Mouse (Mus musculus) forebrain, embryonic 12.5 days (tissue): Measurements from ENCODE around the gene Dcst1. TPM values are rescaled to one million over a fixed set of nuclear protein-coding genes. Genes with fewer than 3 reads are reported as not detected.

ENCODE experiments used
- ATAC-seq: fragments of 200-750 bp; cut with Nextera tagmentation; 2 replicates; pipeline ENCODE4 v1.8.0; 2017; ENCODE audit warnings: moderate TSS enrichment; ENCODE audit not compliant: low FRiP score
- H3K27ac ChIP-seq: fragments of 300-500 bp; sonication (generic); 2 replicates; pipeline ENCODE4 v1.5.1; 2016; ENCODE audit warnings: mild to moderate bottlenecking
- H3K27me3 ChIP-seq: fragments of 300-500 bp; sonication (generic); 2 replicates; pipeline ENCODE4 v1.6.1; 2016; ENCODE audit warnings: mild to moderate bottlenecking
- H3K36me3 ChIP-seq: fragments of 300-500 bp; sonication (generic); replicated peaks from 2 replicates; pipeline ENCODE4 v1.6.1; 2016; ENCODE audit warnings: mild to moderate bottlenecking
- H3K4me1 ChIP-seq: fragments of 300-500 bp; sonication (generic); 2 replicates; pipeline ENCODE4 v1.6.1; 2016
- H3K4me2 ChIP-seq: fragments of 300-500 bp; sonication (generic); 2 replicates; pipeline ENCODE4 v1.6.1; 2016; ENCODE audit warnings: mild to moderate bottlenecking, moderate library complexity
- H3K4me3 ChIP-seq: fragments of 300-500 bp; sonication (generic); replicated peaks from 2 replicates; pipeline ENCODE4 v1.5.1; 2016; ENCODE audit warnings: mild to moderate bottlenecking
- H3K9ac ChIP-seq: fragments of 300-500 bp; sonication (generic); 2 replicates; pipeline ENCODE4 v1.6.1; 2016; ENCODE audit warnings: mild to moderate bottlenecking
- H3K9me3 ChIP-seq: fragments of 300-500 bp; sonication (generic); 2 replicates; pipeline ENCODE4 v1.6.1; 2016
- WGBS: fragments of 180-500 bp; shearing (Covaris S2); methylation state at CpG from one replicate; pipeline ENCODE4 v1.1.7; 2016; 5-methylcytosine and 5-hydroxymethylcytosine counted together
- polyA plus RNA-seq: library from polyadenylated mRNA; unstranded; fragments of >200 nt; fragmentation: Nextera tagmentation; extraction: Ambion mirVana; gene quantifications from 2 replicates; pipeline ENCODE4 v1.2.1, GENCODE M21; 2016

The Dcst1 gene
- polyA plus RNA-seq, 1 experiment from 2014 or later, result 0.36 TPM

DNA sequence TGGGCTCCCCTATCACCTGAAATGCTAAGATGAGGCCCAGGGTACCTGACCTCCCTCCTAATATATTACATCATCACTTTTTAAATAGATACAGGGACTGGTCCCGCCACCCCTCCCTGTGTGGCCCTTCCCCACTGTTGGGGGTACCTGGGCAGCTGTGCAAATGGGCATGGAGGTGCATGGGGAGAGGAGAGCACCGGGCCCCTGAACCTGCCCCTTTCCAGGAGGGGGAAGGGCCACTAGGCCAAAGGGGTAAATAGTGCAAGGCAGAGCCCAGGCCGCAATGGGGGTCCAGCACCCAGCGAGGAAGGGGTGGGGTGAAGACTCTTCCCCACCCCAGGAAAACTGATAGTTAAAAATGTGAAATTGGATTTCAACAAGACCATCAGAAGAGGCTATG lies 12.8 kb upstream of the Dcst1 start:
- Histone ChIP-seq H3K27me3 (no peaks in the 10 kb centered on the region), H3K27ac (no peak overlapping the region), H3K4me1 (peaks cover 15% of the 10 kb centered on the region), H3K9me3 (no peaks in the 10 kb centered on the region), H3K36me3 (no peaks in the 10 kb centered on the region), H3K4me2 (peak overlapping the region; percentile 92), H3K4me3 (0 out of 2 replicates have a peak overlapping the region, but pooled peaks have one; percentile 61), H3K9ac (no peak overlapping the region)
- 63% methylated on average over 4 of the region's 4 CpGs for WGBS
- no peak; the same call in none of the 2 replicates for ATAC-seq

DNA sequence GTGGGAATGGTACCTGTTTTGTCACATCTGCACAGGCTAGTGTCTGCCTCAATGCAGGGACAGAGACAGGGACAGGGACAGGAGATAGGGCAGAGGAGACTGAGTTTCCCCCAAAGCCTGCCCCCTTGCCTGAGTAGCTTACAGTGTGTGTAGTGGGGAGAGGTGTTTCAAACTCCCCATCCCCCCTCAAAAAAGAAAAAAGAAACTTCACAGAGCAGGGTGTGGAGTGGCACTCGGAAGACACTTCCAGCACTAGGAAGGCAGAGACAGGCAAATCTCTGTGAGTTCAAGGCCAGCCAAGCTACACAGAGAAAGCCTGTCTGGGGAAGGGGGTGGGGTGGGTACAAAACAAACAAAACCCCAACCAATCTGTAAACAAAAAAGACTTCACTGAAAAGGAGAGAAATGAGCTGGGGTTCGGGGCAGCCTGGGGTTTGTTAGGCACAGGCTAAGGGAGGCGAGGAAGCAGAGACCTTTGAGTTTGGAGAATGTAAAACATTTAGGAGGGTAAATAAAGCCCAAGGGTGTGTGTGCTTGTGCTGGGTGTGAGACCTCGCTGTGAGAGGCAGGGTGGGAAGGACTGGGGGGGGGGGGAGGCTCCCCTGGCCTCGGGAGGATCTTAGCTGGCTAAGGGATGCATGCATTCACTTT lies 8.7 kb upstream of the Dcst1 start:
- H3K9ac ChIP-seq, result no peak overlapping the region
- H3K4me1 ChIP-seq, result peaks cover 10% of the 10 kb centered on the region
- H3K4me2 ChIP-seq, result no peak overlapping the region
- H3K27ac ChIP-seq, result no peak overlapping the region
- H3K9me3 ChIP-seq, result no peaks in the 10 kb centered on the region
- H3K36me3 ChIP-seq, result no peaks in the 10 kb centered on the region
- no peak for ATAC-seq
- H3K27me3 ChIP-seq, result no peaks in the 10 kb centered on the region
- 50% methylated on average over 5 of the region's 5 CpGs for WGBS
- H3K4me3 ChIP-seq, result no peak overlapping the region

GRCm38 (mm10) chr3:89367338-89367737 lies 2.3 kb upstream of the Dcst1 start:
- Histone ChIP-seq H3K4me1 (peaks cover 5% of the 10 kb centered on the region; the same call in 1 of the 2 replicates), H3K27me3 (0 out of 2 replicates have a peak, but pooled peaks cover 10% of the 10 kb centered on the region), H3K36me3 (no peaks in the 10 kb centered on the region), H3K9ac (no peak overlapping the region), H3K27ac (no peak overlapping the region), H3K9me3 (no peaks in the 10 kb centered on the region), H3K4me2 (no peak overlapping the region), H3K4me3 (no peak overlapping the region)
- 78% methylated on average over 11 of the region's 11 CpGs for WGBS
- no peak for ATAC-seq

DNA sequence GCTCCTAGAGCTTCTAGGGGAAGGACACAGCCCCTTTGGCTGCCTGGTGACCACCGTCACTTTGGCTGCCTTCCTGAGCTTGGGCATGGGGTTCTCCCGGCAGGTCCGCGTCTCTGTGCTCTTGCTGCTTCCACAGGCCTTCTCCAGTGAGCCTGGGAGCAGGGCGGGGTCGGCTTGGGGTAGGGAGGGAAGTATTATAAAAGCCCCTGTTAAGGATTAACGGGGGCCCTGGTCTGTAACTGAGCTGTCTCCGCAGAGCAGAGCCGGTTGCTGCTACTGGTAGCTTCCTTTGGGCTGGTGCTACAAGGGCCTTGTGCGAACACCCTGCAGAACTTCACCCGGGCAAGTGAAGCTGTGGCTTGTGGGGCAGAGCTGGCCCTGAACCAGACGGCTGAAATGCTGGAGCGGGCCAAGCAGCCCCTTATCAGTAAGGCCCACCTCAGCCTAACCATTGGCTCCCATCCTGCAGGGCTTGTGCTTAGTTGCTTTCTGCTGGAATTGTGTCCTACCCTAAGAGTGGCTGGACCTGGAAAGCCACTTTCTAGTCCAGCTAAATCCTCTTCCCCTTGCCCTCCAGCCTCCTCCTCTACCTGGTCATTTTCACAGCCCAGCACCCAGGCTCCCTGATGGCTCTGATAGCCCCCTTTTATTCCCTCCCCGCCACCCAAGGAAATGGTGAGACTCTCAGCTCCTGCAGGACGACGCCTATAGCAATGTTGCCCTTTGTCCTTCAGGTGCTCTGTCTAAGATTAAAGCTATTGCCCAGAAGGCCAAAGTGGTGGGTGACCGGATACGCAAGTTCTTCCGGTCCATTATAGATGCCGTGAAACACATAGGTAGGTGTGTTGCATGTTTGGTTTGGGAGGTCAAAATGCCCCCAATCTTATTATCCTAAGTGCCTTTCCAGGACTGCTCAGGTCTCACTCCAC lies 697 bp upstream of the Dcst1 start:
- H3K36me3 ChIP-seq, result no peaks in the 10 kb centered on the region
- no peak overlapping the region for H3K9ac ChIP-seq
- H3K9me3 ChIP-seq, result no peaks in the 10 kb centered on the region
- 0 out of 2 replicates have a peak, but pooled peaks cover 10% of the 10 kb centered on the region for H3K27me3 ChIP-seq
- WGBS, result 79% methylated on average over 20 of the region's 20 CpGs
- no peak overlapping the region for H3K27ac ChIP-seq
- no peak overlapping the region for H3K4me3 ChIP-seq
- no peak overlapping the region for H3K4me2 ChIP-seq
- H3K4me1 ChIP-seq, result peaks cover 5% of the 10 kb centered on the region; the same call in 1 of the 2 replicates
- ATAC-seq, result no peak

- H3K4me3 ChIP-seq, result no peak overlapping the region
- no peak overlapping the region for H3K9ac ChIP-seq
- no peak overlapping the region for H3K4me2 ChIP-seq
- peaks cover 5% of the 10 kb centered on the region; the same call in 1 of the 2 replicates for H3K4me1 ChIP-seq
- no peak for ATAC-seq
- 54% methylated on average over 8 of the region's 8 CpGs for WGBS
- no peaks in the 10 kb centered on the region for H3K36me3 ChIP-seq
- H3K27ac ChIP-seq, result no peak overlapping the region
- 0 out of 2 replicates have a peak, but pooled peaks cover 10% of the 10 kb centered on the region for H3K27me3 ChIP-seq
- H3K9me3 ChIP-seq, result no peaks in the 10 kb centered on the region
Observed at GRCm38 (mm10) chr3:89364631-89365030, 422 bp downstream of the Dcst1 start.

GRCm38 (mm10) chr3:89361675-89362074 lies 3.4 kb downstream of the Dcst1 start, which contains the start of gene Dcst2:
TSS of gene Dcst2 (plus strand) at chr3:89361975.
- 81% methylated on average over 7 of the region's 7 CpGs for WGBS
- Histone ChIP-seq H3K9me3 (no peaks in the 10 kb centered on the region), H3K4me1 (peaks cover 5% of the 10 kb centered on the region; the same call in 1 of the 2 replicates), H3K9ac (peak within 1 kb of the TSS; percentile 4; the same call in 1 of the 2 replicates), H3K27ac (no peak within 1 kb of the TSS), H3K27me3 (peaks cover 4% of the 10 kb centered on the region; the same call in 1 of the 2 replicates), H3K36me3 (no peaks in the 10 kb centered on the region), H3K4me3 (no peak within 1 kb of the TSS), H3K4me2 (no peak within 1 kb of the TSS)
- ATAC-seq, result no peak

DNA sequence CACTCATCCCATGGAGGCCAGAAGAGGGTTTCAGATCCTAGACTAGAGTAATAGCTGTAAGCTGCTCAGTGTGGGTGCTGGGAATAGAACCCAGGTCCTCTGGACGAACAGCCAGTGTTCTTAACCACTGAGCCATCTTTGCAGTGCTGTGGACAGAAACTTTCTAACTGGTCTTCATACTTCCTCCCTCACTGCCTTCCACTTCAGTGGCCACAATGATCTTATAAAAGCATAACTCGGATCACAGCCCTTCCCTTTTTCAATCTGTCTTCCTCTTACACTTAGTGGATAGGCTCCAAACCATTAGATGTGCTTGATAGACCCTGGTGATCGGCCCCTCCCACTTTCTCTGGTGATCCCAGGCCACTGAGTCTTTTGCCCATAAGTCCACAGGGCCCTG lies 4.8 kb downstream of the Dcst1 start:
- no peak for ATAC-seq
- no peak overlapping the region for H3K27ac ChIP-seq

GRCm38 (mm10) chr3:89359630-89360029 lies 5.4 kb downstream of the Dcst1 start:
- H3K27ac ChIP-seq, result no peak overlapping the region
- 79% methylated on average over 6 of the region's 6 CpGs for WGBS
- H3K9ac ChIP-seq, result no peak overlapping the region
- no peaks in the 10 kb centered on the region for H3K9me3 ChIP-seq
- ATAC-seq, result no peak
- H3K4me2 ChIP-seq, result no peak overlapping the region
- no peaks in the 10 kb centered on the region for H3K36me3 ChIP-seq
- H3K4me3 ChIP-seq, result no peak overlapping the region
- peaks cover 5% of the 10 kb centered on the region; the same call in 1 of the 2 replicates for H3K27me3 ChIP-seq
- H3K4me1 ChIP-seq, result peaks cover 5% of the 10 kb centered on the region; the same call in 1 of the 2 replicates

More for the DNA sequence above, 4.8 kb downstream of the Dcst1 start:
- Histone ChIP-seq H3K9me3 (no peaks in the 10 kb centered on the region), H3K4me3 (no peak overlapping the region), H3K27me3 (peaks cover 2% of the 10 kb centered on the region; the same call in 1 of the 2 replicates), H3K4me1 (peaks cover 6% of the 10 kb centered on the region; the same call in 1 of the 2 replicates), H3K4me2 (no peak overlapping the region), H3K9ac (no peak overlapping the region), H3K36me3 (no peaks in the 10 kb centered on the region)
- 85% methylated on average over 3 of the region's 3 CpGs for WGBS

DNA sequence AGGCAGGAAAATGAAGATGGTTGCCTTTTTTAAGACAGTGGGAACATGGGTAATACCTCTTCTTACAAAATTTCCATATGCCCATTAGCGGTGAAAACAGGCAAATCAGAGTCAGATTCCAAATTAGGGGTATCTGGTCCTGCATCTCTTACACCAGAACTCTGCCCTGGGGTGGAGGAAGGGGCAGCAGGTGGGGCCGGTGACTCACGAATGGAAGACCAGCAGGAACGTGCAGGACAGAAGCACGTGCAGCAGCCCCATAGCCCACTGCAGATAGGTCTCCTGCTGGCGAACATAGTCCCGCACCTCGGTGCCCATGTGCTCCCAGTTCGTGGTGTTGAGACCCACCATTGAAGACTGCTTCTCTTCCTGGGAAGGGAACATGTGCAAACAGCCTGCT lies 9.0 kb downstream of the Dcst1 start:
- H3K27me3 ChIP-seq, result peaks cover 29% of the 10 kb centered on the region
- 76% methylated on average over 9 of the region's 9 CpGs for WGBS
- no peak for ATAC-seq

GRCm38 (mm10) chr3:89355512-89355902 lies 9.5 kb downstream of the Dcst1 start:
- Histone ChIP-seq H3K27ac (no peak overlapping the region), H3K4me3 (no peak overlapping the region), H3K36me3 (no peaks in the 10 kb centered on the region), H3K27me3 (peaks cover 33% of the 10 kb centered on the region), H3K4me1 (peaks cover 6% of the 10 kb centered on the region; the same call in 1 of the 2 replicates), H3K9ac (no peak overlapping the region), H3K4me2 (no peak overlapping the region), H3K9me3 (no peaks in the 10 kb centered on the region)
- 88% methylated on average over 6 of the region's 6 CpGs for WGBS
- no peak for ATAC-seq

More for the DNA sequence above, 9.0 kb downstream of the Dcst1 start:
- H3K4me1 ChIP-seq, result 0 out of 2 replicates have a peak, but pooled peaks cover 5% of the 10 kb centered on the region
- no peaks in the 10 kb centered on the region for H3K9me3 ChIP-seq
- no peaks in the 10 kb centered on the region for H3K36me3 ChIP-seq
- no peak overlapping the region for H3K4me2 ChIP-seq
- H3K4me3 ChIP-seq, result no peak overlapping the region
- H3K9ac ChIP-seq, result no peak overlapping the region
- no peak overlapping the region for H3K27ac ChIP-seq

DNA sequence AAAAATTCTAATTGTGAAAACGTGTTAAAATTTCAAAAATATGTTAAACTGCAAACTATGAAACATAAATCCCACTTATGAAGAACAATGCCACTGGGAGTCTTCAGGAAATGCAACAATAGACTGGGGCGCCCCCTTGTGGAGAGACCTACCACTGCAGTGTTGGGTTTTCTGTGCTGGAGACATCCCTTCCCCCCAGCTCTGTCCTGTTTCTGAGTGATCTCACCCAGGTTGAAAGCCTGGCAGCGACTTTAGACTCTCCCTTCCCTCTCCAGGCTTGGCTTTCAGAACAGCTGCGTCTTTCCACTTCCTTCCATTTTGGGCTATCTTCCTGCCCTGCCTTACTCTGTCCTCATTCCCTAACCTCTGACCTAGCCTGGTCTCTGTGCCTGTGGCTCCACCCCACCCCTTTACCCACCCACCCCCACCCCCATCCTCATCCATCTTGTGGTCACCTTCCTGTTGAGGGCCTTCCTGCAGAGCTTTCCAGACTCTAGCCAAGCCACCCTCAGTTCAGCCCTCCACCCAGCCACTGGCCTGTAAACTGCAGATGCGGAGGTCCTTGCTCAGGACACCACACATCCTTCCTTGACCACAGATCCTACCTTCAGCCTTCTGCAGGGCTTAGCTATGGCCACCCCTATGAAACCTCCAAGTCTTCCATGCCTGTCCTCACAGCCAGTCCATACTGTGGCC lies 10.1 kb downstream of the Dcst1 start:
- Histone ChIP-seq H3K27ac (no peak overlapping the region), H3K4me1 (peaks cover 10% of the 10 kb centered on the region), H3K4me2 (no peak overlapping the region), H3K4me3 (no peak overlapping the region), H3K9me3 (no peaks in the 10 kb centered on the region), H3K27me3 (peaks cover 34% of the 10 kb centered on the region), H3K36me3 (no peaks in the 10 kb centered on the region), H3K9ac (no peak overlapping the region)
- 19% methylated on average over 5 of the region's 5 CpGs for WGBS
- no peak for ATAC-seq

- Histone ChIP-seq H3K9ac (no peak overlapping the region), H3K36me3 (no peaks in the 10 kb centered on the region), H3K4me2 (no peak overlapping the region), H3K27ac (no peak overlapping the region), H3K9me3 (no peaks in the 10 kb centered on the region), H3K4me3 (no peak overlapping the region), H3K4me1 (peaks cover 23% of the 10 kb centered on the region), H3K27me3 (peaks cover 49% of the 10 kb centered on the region)
- ATAC-seq, result no peak
- 80% methylated on average over 5 of the region's 5 CpGs for WGBS
Observed at GRCm38 (mm10) chr3:89351271-89351670, 13.8 kb downstream of the Dcst1 start.
